Mouse (Mus musculus) heart, embryonic 11.5 days (tissue): ENCODE data around the gene Pvr. TPM values are rescaled to one million over a fixed set of nuclear protein-coding genes. Genes with fewer than 3 reads are reported as not detected.

Experiments
- ATAC-seq: fragments of 200-750 bp; cut with Nextera tagmentation; replicated peaks from 2 replicates; pipeline ENCODE4 v1.8.0; 2017; ENCODE audit warnings: moderate library complexity; ENCODE audit not compliant: insufficient number of reproducible peaks, low FRiP score, low TSS enrichment
- H3K27ac ChIP-seq: fragments of 300-500 bp; sonication (generic); 2 replicates; pipeline ENCODE4 v1.5.1; 2014; ENCODE audit warnings: mild to moderate bottlenecking, low read depth, low read length
- H3K27me3 ChIP-seq: fragments of 300-500 bp; sonication (generic); 2 replicates; pipeline ENCODE4 v1.6.1; 2014; ENCODE audit warnings: mild to moderate bottlenecking, low read length, mixed read lengths; ENCODE audit not compliant: control insufficient read depth, insufficient read depth
- H3K36me3 ChIP-seq: fragments of 300-500 bp; sonication (generic); 2 replicates; pipeline ENCODE4 v1.6.1; 2014; ENCODE audit warnings: mild to moderate bottlenecking, low read length, moderate library complexity, mixed read lengths; ENCODE audit not compliant: control insufficient read depth, insufficient read depth
- H3K4me1 ChIP-seq: fragments of 300-500 bp; sonication (generic); 2 replicates; pipeline ENCODE4 v1.6.1; 2014; ENCODE audit warnings: low read length; ENCODE audit not compliant: control insufficient read depth, insufficient read depth
- H3K4me2 ChIP-seq: fragments of 300-500 bp; sonication (generic); 2 replicates; pipeline ENCODE4 v1.6.1; 2014; ENCODE audit warnings: mild to moderate bottlenecking, moderate library complexity
- H3K4me3 ChIP-seq: fragments of 300-500 bp; sonication (generic); 2 replicates; pipeline ENCODE4 v1.5.1; 2014; ENCODE audit warnings: low read depth, low read length
- H3K9ac ChIP-seq: fragments of 300-500 bp; sonication (generic); 2 replicates; pipeline ENCODE4 v1.6.1; 2014; ENCODE audit warnings: mild to moderate bottlenecking, low read depth, low read length, moderate library complexity
- H3K9me3 ChIP-seq: fragments of 300-500 bp; sonication (generic); replicated peaks from 2 replicates; pipeline ENCODE4 v1.6.1; 2016; ENCODE audit warnings: low read length; ENCODE audit not compliant: control insufficient read depth
- WGBS: fragments of 180-500 bp; shearing (Covaris S2); extraction: QIAGEN DNeasy Blood & Tissue Kit; methylation state at CpG from one replicate; pipeline ENCODE4 v1.1.7; 2014; ENCODE audit not compliant: insufficient replicate concordance; 5-methylcytosine and 5-hydroxymethylcytosine counted together
- polyA plus RNA-seq: library from polyadenylated mRNA; unstranded; fragments of >200 nt; fragmentation: Nextera tagmentation; extraction: Ambion mirVana; gene quantifications from 2 replicates; pipeline ENCODE4 v1.2.1, GENCODE M21; 2014

Pvr gene
- polyA plus RNA-seq, 1 experiment from 2014 or later, result 12.0 TPM

GRCm38 (mm10) chr7:19940256-19940655 lies 19.3 kb upstream of the Pvr start:
- 0 out of 2 replicates have a peak, but pooled peaks have one; percentile 7 for ATAC-seq
- 0% methylated on average over 3 of the region's 6 CpGs for WGBS
- no peaks in the 10 kb centered on the region for H3K36me3 ChIP-seq
- peak overlapping the region; percentile 34 for H3K4me2 ChIP-seq
- H3K27ac ChIP-seq, result peak overlapping the region; percentile 87
- H3K4me1 ChIP-seq, result peaks cover 11% of the 10 kb centered on the region
- H3K4me3 ChIP-seq, result no peak overlapping the region
- peak overlapping the region; percentile 23; the same call in 1 of the 2 replicates for H3K9ac ChIP-seq
- no peaks in the 10 kb centered on the region for H3K27me3 ChIP-seq
- H3K9me3 ChIP-seq, result no peaks in the 10 kb centered on the region

- H3K9ac ChIP-seq, result no peak overlapping the region
- H3K27me3 ChIP-seq, result no peaks in the 10 kb centered on the region
- no peaks in the 10 kb centered on the region for H3K36me3 ChIP-seq
- H3K27ac ChIP-seq, result peak overlapping the region; percentile 87
- H3K4me2 ChIP-seq, result peak overlapping the region; percentile 45
- no peaks in the 10 kb centered on the region for H3K9me3 ChIP-seq
- WGBS, result 48% methylated on average over 10 of the region's 12 CpGs
- 0 out of 2 replicates have a peak overlapping the region, but pooled peaks have one; percentile 3 for H3K4me3 ChIP-seq
- peaks cover 11% of the 10 kb centered on the region for H3K4me1 ChIP-seq
- ATAC-seq, result peak; percentile 64
Measured at GRCm38 (mm10) chr7:19939555-19940235, 18.7 kb upstream of the Pvr start.

- no peak overlapping the region for H3K4me2 ChIP-seq
- no peak overlapping the region for H3K4me3 ChIP-seq
- 76% methylated on average over 11 of the region's 11 CpGs for WGBS
- peaks cover 14% of the 10 kb centered on the region for H3K4me1 ChIP-seq
- H3K27me3 ChIP-seq, result no peaks in the 10 kb centered on the region
- no peak overlapping the region for H3K27ac ChIP-seq
- H3K9me3 ChIP-seq, result no peaks in the 10 kb centered on the region
- no peak for ATAC-seq
- H3K9ac ChIP-seq, result no peak overlapping the region
- H3K36me3 ChIP-seq, result no peaks in the 10 kb centered on the region
Measured at GRCm38 (mm10) chr7:19937229-19937821, 16.4 kb upstream of the Pvr start.

- Histone ChIP-seq H3K9me3 (no peaks in the 10 kb centered on the region), H3K4me3 (no peak overlapping the region), H3K27ac (0 out of 2 replicates have a peak overlapping the region, but pooled peaks have one; percentile 57), H3K9ac (no peak overlapping the region), H3K36me3 (no peaks in the 10 kb centered on the region), H3K27me3 (no peaks in the 10 kb centered on the region), H3K4me1 (peaks cover 16% of the 10 kb centered on the region), H3K4me2 (no peak overlapping the region)
- ATAC-seq, result no peak
- 70% methylated on average over 6 of the region's 6 CpGs for WGBS
Measured at GRCm38 (mm10) chr7:19935961-19936360, 15.0 kb upstream of the Pvr start.

- H3K36me3 ChIP-seq, result no peaks in the 10 kb centered on the region
- peaks cover 10% of the 10 kb centered on the region for H3K4me1 ChIP-seq
- ATAC-seq, result no peak
- 61% methylated on average over 20 of the region's 20 CpGs for WGBS
- no peak overlapping the region for H3K9ac ChIP-seq
- H3K27me3 ChIP-seq, result no peaks in the 10 kb centered on the region
- H3K4me2 ChIP-seq, result no peak overlapping the region
- peak overlapping the region; percentile 57; the same call in 1 of the 2 replicates for H3K27ac ChIP-seq
- H3K9me3 ChIP-seq, result no peaks in the 10 kb centered on the region
- H3K4me3 ChIP-seq, result no peak overlapping the region
Measured at GRCm38 (mm10) chr7:19935171-19935751, 14.3 kb upstream of the Pvr start.

- peak overlapping the region; percentile 49 for H3K4me2 ChIP-seq
- ATAC-seq, result no peak; the same call in 1 of the 2 replicates
- no peak overlapping the region for H3K9ac ChIP-seq
Measured at GRCm38 (mm10) chr7:19932877-19933809, 12.2 kb upstream of the Pvr start.

GRCm38 (mm10) chr7:19932133-19932876 lies 11.3 kb upstream of the Pvr start:
- WGBS, result 15% methylated on average over 13 of the region's 13 CpGs
- Histone ChIP-seq H3K4me3 (no peak overlapping the region), H3K4me1 (peaks cover 5% of the 10 kb centered on the region; the same call in 1 of the 2 replicates), H3K27ac (no peak overlapping the region), H3K4me2 (no peak overlapping the region; the same call in 1 of the 2 replicates), H3K36me3 (no peaks in the 10 kb centered on the region), H3K9ac (no peak overlapping the region), H3K27me3 (no peaks in the 10 kb centered on the region), H3K9me3 (no peaks in the 10 kb centered on the region)
- ATAC-seq, result no peak

More at GRCm38 (mm10) chr7:19932877-19933809, 12.2 kb upstream of the Pvr start:
- H3K27ac ChIP-seq, result 0 out of 2 replicates have a peak overlapping the region, but pooled peaks have one; percentile 38
- H3K36me3 ChIP-seq, result no peaks in the 10 kb centered on the region
- H3K27me3 ChIP-seq, result no peaks in the 10 kb centered on the region
- no peaks in the 10 kb centered on the region for H3K9me3 ChIP-seq
- H3K4me3 ChIP-seq, result peak overlapping the region; percentile 18; the same call in 1 of the 2 replicates
- peaks cover 5% of the 10 kb centered on the region for H3K4me1 ChIP-seq
- WGBS, result 25% methylated on average over 21 of the region's 21 CpGs
